Mouse (Mus musculus): ENCODE measurements around the gene Ifitm5. TPM values are rescaled to one million over a fixed set of nuclear protein-coding genes. Genes with fewer than 3 reads are reported as not detected.

Ifitm5 gene
- 0.29 and 1.3 TPM in 2 replicates for polyA plus RNA-seq (2015; fragmentation: Nextera tagmentation; extraction: Ambion mirVana)

DNA sequence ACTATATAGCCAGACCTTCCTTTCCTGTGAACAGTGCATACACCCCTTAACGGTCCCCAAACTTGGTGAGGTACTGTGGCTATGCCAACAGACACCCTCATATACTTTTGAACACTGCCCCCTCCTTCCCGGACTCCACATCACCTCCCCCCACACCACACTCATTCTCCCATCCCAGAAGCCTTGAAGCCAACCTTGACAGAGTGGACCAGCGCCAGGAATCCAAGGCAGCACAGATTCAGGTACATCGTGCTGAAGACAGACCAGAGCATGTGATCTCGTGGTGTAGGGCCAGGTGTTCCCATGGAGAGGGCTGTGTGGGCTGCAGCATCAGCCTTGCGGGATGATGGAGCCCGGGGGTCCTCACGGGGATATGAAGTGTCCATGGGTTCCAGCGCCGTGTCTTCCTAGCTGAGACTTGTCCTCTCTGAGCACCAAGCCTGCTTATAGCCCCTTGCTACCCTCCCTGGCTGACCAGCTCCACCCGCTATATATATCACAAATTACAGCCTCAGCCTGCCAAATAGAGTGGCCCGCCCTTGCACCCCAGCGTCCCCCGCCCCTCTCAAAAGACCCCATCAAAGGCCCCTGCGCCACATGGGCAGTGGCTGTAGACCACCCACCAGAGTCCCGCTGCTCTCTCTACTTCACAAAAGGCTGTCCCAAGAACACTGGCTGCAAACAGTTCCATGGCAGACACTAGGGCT, at the start of gene Ifitm5:
Ifitm5 (minus strand) TSS at position 468 of the 707 bp plus-strand sequence.
- H3K27me3 ChIP-seq (ENCODE audit: control insufficient read depth, insufficient read depth, low read depth, low read length): no peaks in the 10 kb centered on the region
- H3K4me1 ChIP-seq (ENCODE audit: control insufficient read depth, insufficient read depth, low read length): no peaks in the 10 kb centered on the region; the same call in 1 of the 2 replicates
- no peaks in the 10 kb centered on the region for H3K9me3 ChIP-seq (replicated peaks; ENCODE audit: control insufficient read depth, low read length, poor library complexity, severe bottlenecking)
- WGBS: 80% methylated on average over 16 of the region's 16 CpGs
- H3K4me3 ChIP-seq (ENCODE audit: low read depth, low read length): no peak within 1 kb of the TSS
- H3K9ac ChIP-seq (ENCODE audit: low read depth, low read length): no peak within 1 kb of the TSS
- no peak within 1 kb of the TSS for H3K4me2 ChIP-seq (ENCODE audit: low read length)
- H3K36me3 ChIP-seq (ENCODE audit: control insufficient read depth, insufficient read depth, low read length): no peaks in the 10 kb centered on the region
- no peak within 1 kb of the TSS for H3K27ac ChIP-seq (ENCODE audit: low read length)
- no peak for ATAC-seq

DNA sequence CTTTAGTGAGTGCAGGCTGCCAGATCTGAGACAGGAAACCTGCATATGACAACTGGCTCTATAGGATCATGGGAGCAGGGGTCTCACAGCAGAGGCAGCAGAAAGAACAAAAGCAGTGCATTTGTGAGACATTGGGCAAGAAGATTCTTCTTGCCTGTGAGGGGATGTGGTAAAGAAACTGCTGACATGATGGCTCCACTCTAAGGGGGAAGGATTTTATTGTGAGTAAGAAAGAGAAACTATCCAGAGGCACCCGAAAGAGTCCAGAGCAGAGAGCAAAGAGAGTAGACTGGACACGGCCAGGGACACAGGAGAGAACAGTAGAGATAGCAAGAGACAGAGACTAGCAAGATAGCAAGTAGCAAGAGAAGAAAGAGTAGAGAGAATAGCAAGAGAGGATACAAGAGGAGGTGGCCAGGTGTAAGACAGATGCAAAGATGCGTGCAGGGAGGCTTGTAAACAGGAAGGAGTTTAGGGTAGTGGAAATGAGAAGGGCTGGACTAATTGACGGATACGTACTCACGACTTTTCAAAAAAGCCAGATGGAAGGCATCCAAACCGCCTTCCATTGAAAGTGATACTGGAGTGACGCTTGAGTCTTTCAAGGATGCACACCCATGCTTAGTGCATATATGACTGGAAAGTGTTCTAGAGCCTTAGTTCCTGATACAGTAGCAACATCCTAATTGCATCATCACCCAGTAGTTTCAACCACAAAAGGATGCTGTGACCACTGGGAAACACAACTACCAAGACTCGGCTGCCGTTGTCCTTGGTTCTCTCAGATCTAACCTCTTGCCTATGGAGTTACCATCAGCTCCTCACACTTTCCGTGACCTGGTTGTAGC, 49.0 kb upstream of the Ifitm5 start:
- no peak for ATAC-seq
- Histone ChIP-seq H3K9ac (ENCODE audit: low read depth, low read length) (no peak overlapping the region), H3K4me2 (ENCODE audit: low read length) (no peak overlapping the region), H3K36me3 (ENCODE audit: control insufficient read depth, insufficient read depth, low read length) (no peaks in the 10 kb centered on the region), H3K27me3 (ENCODE audit: control insufficient read depth, insufficient read depth, low read depth, low read length) (no peaks in the 10 kb centered on the region), H3K4me3 (ENCODE audit: low read depth, low read length) (no peak overlapping the region), H3K4me1 (ENCODE audit: control insufficient read depth, insufficient read depth, low read length) (no peaks in the 10 kb centered on the region), H3K9me3 (replicated peaks; ENCODE audit: control insufficient read depth, low read length, poor library complexity, severe bottlenecking) (no peaks in the 10 kb centered on the region), H3K27ac (ENCODE audit: low read length) (no peak overlapping the region)
- 94% methylated on average over 11 of the region's 11 CpGs for WGBS

DNA sequence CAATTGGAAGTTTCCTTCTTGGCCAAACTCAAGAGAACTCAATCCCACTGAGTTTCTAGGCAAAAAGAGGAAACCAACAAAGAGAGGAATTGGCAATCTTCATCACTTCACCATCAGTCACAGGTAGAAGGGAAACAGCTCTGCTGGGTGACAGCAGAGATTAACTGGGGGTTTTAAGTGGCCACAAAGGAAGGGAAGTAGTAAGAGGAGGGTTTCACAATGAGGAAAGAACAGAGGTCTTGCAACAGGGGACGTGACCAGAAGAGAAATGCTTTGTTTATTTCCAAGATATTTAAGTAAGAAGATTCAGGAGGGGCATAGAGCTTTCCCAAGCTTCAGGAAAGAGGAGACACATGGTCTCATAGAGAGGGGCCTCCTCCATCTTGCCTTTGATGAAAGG, 47.7 kb upstream of the Ifitm5 start:
- no peaks in the 10 kb centered on the region for H3K4me1 ChIP-seq (ENCODE audit: control insufficient read depth, insufficient read depth, low read length)
- H3K36me3 ChIP-seq (ENCODE audit: control insufficient read depth, insufficient read depth, low read length): no peaks in the 10 kb centered on the region
- 56% methylated on average over 1 of the region's 1 CpGs for WGBS
- H3K4me2 ChIP-seq (ENCODE audit: low read length): no peak overlapping the region
- H3K4me3 ChIP-seq (ENCODE audit: low read depth, low read length): no peak overlapping the region
- H3K9ac ChIP-seq (ENCODE audit: low read depth, low read length): no peak overlapping the region
- no peak for ATAC-seq
- no peak overlapping the region for H3K27ac ChIP-seq (ENCODE audit: low read length)
- no peaks in the 10 kb centered on the region for H3K27me3 ChIP-seq (ENCODE audit: control insufficient read depth, insufficient read depth, low read depth, low read length)
- no peaks in the 10 kb centered on the region for H3K9me3 ChIP-seq (replicated peaks; ENCODE audit: control insufficient read depth, low read length, poor library complexity, severe bottlenecking)

DNA sequence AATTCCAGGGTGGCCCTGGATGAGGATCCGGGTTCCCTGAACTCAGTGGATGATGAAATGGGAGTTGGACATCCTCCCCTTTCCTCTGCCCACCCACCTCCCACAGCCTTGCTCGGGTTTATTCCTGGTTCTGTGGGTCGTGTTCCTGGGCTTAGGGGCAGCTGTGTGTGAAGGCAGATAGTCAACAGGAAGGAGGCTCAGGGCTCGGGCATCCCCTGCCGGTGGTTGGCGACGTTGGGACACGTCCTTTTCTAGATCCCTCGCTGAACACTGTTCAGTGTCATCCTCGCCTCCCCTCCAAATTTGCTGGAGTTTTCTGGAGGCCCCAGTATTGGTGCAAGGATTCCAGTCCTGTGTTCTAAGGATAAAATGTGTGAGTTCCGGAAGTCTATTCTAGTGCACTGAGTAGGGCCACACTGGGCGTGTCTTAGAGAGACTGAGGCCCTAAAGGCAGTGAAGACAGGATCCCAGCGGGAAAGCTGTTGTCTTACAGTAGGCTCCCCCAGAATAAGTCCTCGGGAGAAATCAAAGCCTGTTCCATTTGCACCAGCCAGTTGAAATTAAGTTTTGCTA, 41.1 kb upstream of the Ifitm5 start:
- no peaks in the 10 kb centered on the region for H3K4me1 ChIP-seq (ENCODE audit: control insufficient read depth, insufficient read depth, low read length)
- WGBS: 92% methylated on average over 14 of the region's 14 CpGs

GRCm38 (mm10) chr7:140990622-140991021, 40.5 kb upstream of the Ifitm5 start:
- 78% methylated on average over 5 of the region's 5 CpGs for WGBS
- no peak overlapping the region for H3K4me3 ChIP-seq (ENCODE audit: low read depth, low read length)
- no peaks in the 10 kb centered on the region for H3K4me1 ChIP-seq (ENCODE audit: control insufficient read depth, insufficient read depth, low read length)
- no peak for ATAC-seq
- no peaks in the 10 kb centered on the region for H3K27me3 ChIP-seq (ENCODE audit: control insufficient read depth, insufficient read depth, low read depth, low read length)
- H3K36me3 ChIP-seq (ENCODE audit: control insufficient read depth, insufficient read depth, low read length): no peaks in the 10 kb centered on the region
- no peaks in the 10 kb centered on the region for H3K9me3 ChIP-seq (replicated peaks; ENCODE audit: control insufficient read depth, low read length, poor library complexity, severe bottlenecking)
- H3K9ac ChIP-seq (ENCODE audit: low read depth, low read length): no peak overlapping the region
- H3K27ac ChIP-seq (ENCODE audit: low read length): no peak overlapping the region
- no peak overlapping the region for H3K4me2 ChIP-seq (ENCODE audit: low read length)

More for the DNA sequence above, 41.1 kb upstream of the Ifitm5 start:
- Histone ChIP-seq H3K36me3 (ENCODE audit: control insufficient read depth, insufficient read depth, low read length) (no peaks in the 10 kb centered on the region), H3K27ac (ENCODE audit: low read length) (no peak overlapping the region), H3K27me3 (ENCODE audit: control insufficient read depth, insufficient read depth, low read depth, low read length) (no peaks in the 10 kb centered on the region), H3K9me3 (replicated peaks; ENCODE audit: control insufficient read depth, low read length, poor library complexity, severe bottlenecking) (no peaks in the 10 kb centered on the region), H3K9ac (ENCODE audit: low read depth, low read length) (no peak overlapping the region), H3K4me3 (ENCODE audit: low read depth, low read length) (no peak overlapping the region), H3K4me2 (ENCODE audit: low read length) (no peak overlapping the region)
- ATAC-seq: no peak

DNA sequence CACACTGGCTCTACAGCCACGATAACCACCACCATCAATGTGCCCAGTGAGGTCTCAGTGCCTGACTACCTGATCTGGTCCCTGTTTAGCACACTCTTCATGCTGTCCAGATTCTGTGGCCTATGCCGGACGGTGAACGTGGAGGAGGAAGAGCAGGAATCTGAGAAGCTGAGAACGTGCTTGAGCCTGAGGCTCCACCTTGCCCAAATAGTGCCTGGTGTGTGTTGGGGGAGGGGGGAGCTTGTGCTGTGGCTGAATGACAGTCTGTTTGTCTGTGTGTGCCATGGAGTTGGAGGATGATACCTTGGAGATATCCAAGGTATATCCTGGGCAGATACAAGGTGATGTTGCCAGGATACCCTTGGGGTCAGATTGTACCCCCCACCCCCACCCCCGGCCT, 40.1 kb upstream of the Ifitm5 start:
- ATAC-seq: no peak
- H3K27ac ChIP-seq (ENCODE audit: low read length): no peak overlapping the region
- H3K4me2 ChIP-seq (ENCODE audit: low read length): no peak overlapping the region
- H3K9me3 ChIP-seq (replicated peaks; ENCODE audit: control insufficient read depth, low read length, poor library complexity, severe bottlenecking): no peaks in the 10 kb centered on the region
- H3K4me1 ChIP-seq (ENCODE audit: control insufficient read depth, insufficient read depth, low read length): no peaks in the 10 kb centered on the region
- H3K4me3 ChIP-seq (ENCODE audit: low read depth, low read length): no peak overlapping the region
- no peaks in the 10 kb centered on the region for H3K27me3 ChIP-seq (ENCODE audit: control insufficient read depth, insufficient read depth, low read depth, low read length)
- WGBS: 82% methylated on average over 6 of the region's 6 CpGs
- H3K9ac ChIP-seq (ENCODE audit: low read depth, low read length): no peak overlapping the region
- no peaks in the 10 kb centered on the region for H3K36me3 ChIP-seq (ENCODE audit: control insufficient read depth, insufficient read depth, low read length)

- Histone ChIP-seq H3K9ac (ENCODE audit: low read depth, low read length) (no peak overlapping the region), H3K36me3 (ENCODE audit: control insufficient read depth, insufficient read depth, low read length) (no peaks in the 10 kb centered on the region), H3K27me3 (ENCODE audit: control insufficient read depth, insufficient read depth, low read depth, low read length) (no peaks in the 10 kb centered on the region), H3K4me3 (ENCODE audit: low read depth, low read length) (no peak overlapping the region), H3K27ac (ENCODE audit: low read length) (no peak overlapping the region), H3K9me3 (replicated peaks; ENCODE audit: control insufficient read depth, low read length, poor library complexity, severe bottlenecking) (no peaks in the 10 kb centered on the region), H3K4me1 (ENCODE audit: control insufficient read depth, insufficient read depth, low read length) (no peaks in the 10 kb centered on the region), H3K4me2 (ENCODE audit: low read length) (no peak overlapping the region)
- WGBS: 65% methylated on average over 4 of the region's 4 CpGs
- ATAC-seq: no peak
Measured at GRCm38 (mm10) chr7:140989022-140989421, 38.9 kb upstream of the Ifitm5 start.

DNA sequence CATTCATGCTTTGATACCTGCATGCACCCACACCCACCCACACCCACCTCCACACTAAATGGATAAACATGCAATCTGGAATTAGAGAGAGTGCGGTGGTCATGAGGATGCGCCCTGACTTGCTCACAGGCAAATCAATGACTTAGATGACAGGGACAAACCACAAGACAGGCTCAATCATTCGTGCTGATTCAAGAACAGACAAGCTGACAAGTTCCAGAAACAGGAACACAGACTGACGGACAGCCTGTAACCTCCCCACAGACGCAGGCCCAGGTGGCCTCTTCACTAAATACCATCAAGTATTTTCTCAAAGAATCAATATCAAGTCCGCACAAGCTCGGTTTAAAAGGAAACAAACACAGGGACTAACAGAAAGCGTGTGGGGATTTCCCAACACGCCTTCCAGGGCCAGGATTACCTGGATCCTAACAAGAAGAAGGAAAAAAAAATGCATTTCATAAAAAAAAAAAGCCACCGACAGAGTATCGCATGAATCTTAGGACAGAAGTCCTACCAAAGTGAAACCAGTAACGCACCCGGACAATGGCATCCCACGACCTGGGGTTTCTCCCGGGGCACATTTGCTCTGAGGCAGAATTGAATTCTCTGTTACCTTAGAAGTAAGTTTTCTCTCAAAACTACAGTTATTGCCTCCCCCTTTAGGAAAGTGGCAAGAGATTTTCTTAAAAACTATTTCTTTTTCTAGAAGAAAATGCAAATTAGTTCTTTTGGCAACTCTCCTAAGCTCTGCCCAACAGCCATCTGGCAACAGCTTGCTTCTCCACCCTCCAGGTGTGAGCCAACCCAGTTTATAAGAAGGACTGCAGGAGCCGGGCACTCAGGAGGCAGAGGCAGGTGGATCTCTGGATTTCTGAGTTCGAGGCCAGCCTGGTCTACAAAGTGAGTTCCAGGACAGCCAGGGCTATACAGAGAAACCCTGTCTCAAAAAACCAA, 37.4 kb upstream of the Ifitm5 start:
- H3K36me3 ChIP-seq (ENCODE audit: control insufficient read depth, insufficient read depth, low read length): no peaks in the 10 kb centered on the region
- H3K4me2 ChIP-seq (ENCODE audit: low read length): no peak overlapping the region
- ATAC-seq: no peak
- no peak overlapping the region for H3K27ac ChIP-seq (ENCODE audit: low read length)
- no peaks in the 10 kb centered on the region for H3K4me1 ChIP-seq (ENCODE audit: control insufficient read depth, insufficient read depth, low read length)
- H3K27me3 ChIP-seq (ENCODE audit: control insufficient read depth, insufficient read depth, low read depth, low read length): no peaks in the 10 kb centered on the region
- no peak overlapping the region for H3K9ac ChIP-seq (ENCODE audit: low read depth, low read length)
- WGBS: 88% methylated on average over 17 of the region's 17 CpGs
- no peaks in the 10 kb centered on the region for H3K9me3 ChIP-seq (replicated peaks; ENCODE audit: control insufficient read depth, low read length, poor library complexity, severe bottlenecking)
- no peak overlapping the region for H3K4me3 ChIP-seq (ENCODE audit: low read depth, low read length)

Data from midbrain, embryonic 16.5 days (tissue).